Mouse (Mus musculus) stomach, postnatal 0 days (tissue): ENCODE measurements around the gene Psmb2.

ENCODE experiments used
- CTCF ChIP-seq: IDR thresholded peaks from 2 replicates; pipeline ENCODE4 v1.5.1; 2016; ENCODE audit warnings: antibody characterized with exemption, low read depth, mild to moderate bottlenecking, moderate library complexity
- EP300 ChIP-seq: optimal IDR thresholded peaks from 2 replicates; pipeline ENCODE3; 2016; ENCODE audit warnings: antibody characterized with exemption

- TF ChIP-seq CTCF (no peak), EP300 (peak; percentile 99)
Measured at GRCm38 (mm10) chr4:126677054-126678003, at the start of gene Psmb2.
